Mouse (Mus musculus) liver, postnatal 0 days (tissue): ENCODE measurements around the gene Btbd7.

Source experiments
- CTCF ChIP-seq: sonication (generic); IDR thresholded peaks from 2 replicates; pipeline ENCODE4 v1.5.1; 2016; ENCODE audit warnings: antibody characterized with exemption, low read depth
- EP300 ChIP-seq: IDR thresholded peaks from 2 replicates; pipeline ENCODE4 v1.6.1; 2016; ENCODE audit warnings: antibody characterized with exemption, low read depth, mild to moderate bottlenecking

DNA sequence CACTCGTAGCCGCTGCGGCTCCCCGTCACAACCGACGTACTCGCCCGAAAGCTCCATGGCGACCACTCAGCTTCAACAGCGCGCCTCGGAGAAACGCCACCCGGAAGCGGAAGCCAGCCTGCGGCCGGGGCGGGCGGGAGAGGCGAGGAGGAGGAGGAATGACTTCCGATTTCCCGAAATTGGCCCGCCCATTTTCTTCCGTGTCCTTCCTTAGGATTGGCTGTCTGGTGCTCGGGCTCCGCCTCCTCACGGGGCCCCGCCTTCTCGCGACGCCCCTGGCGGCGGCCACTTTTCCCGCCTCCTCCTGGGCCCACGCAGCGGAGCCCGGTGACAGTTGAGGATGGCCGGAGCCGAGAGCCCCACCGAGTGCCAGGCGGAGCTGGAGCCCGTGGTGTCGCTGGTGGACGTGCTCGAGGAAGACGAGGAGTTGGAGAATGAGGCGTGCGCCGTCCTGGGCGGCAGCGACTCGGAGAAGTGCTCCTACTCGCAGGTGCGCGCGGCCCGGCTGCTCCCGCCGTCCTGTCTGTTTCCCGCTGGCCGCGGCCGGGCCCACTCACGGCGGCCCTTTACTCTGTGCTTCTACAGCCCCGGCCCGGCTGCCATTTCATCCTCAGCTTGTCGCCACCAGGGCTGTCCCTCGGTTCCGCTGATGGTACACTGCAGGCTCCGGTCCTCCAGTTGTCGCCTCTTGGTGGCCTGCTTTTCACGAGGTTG is 120.4 kb downstream of the Btbd7 start, which contains the start of the genes Gm28051, Gon7 and Ubr7:
- TF ChIP-seq CTCF: peak; percentile 68
- TF ChIP-seq EP300: peak; percentile 48; the same call in 1 of the 2 replicates
